Mouse (Mus musculus) stomach, postnatal 0 days (tissue): ENCODE measurements around the gene Kdm7a.

ENCODE experiments used
- CTCF ChIP-seq: IDR thresholded peaks from 2 replicates; pipeline ENCODE4 v1.5.1; 2016; ENCODE audit warnings: antibody characterized with exemption, low read depth, mild to moderate bottlenecking, moderate library complexity
- EP300 ChIP-seq: optimal IDR thresholded peaks from 2 replicates; pipeline ENCODE3; 2016; ENCODE audit warnings: antibody characterized with exemption

GRCm38 (mm10) chr6:39146041-39146440 lies 60.5 kb downstream of the Kdm7a start:
- TF ChIP-seq CTCF, result peak; percentile 71
- no peak for TF ChIP-seq EP300
